Mouse (Mus musculus): ENCODE data around the gene Bank1.

- TF ChIP-seq EP300 (IDR thresholded peaks at IDR 0.05) = no peak
- no peak for TF ChIP-seq CTCF (IDR thresholded peaks at IDR 0.05)
Measured at GRCm38 (mm10) chr3:136035784-136036183, 290.1 kb downstream of the Bank1 start.

Data from lung, postnatal 0 days (tissue).